Mouse (Mus musculus) embryo, embryonic 10.5 days (tissue): ENCODE measurements around the gene Ddx11.
"Not testable (repeated sequence)": the region's sequence is repeated elsewhere in the genome, so short reads cannot be mapped to it uniquely, and the experiment has no call there.

Experiments
- DNase-seq: peaks from one replicate; pipeline ENCODE4 v3.0.0-alpha.2; 2015; ENCODE audit warnings: low spot score

Ddx11 gene

DNA sequence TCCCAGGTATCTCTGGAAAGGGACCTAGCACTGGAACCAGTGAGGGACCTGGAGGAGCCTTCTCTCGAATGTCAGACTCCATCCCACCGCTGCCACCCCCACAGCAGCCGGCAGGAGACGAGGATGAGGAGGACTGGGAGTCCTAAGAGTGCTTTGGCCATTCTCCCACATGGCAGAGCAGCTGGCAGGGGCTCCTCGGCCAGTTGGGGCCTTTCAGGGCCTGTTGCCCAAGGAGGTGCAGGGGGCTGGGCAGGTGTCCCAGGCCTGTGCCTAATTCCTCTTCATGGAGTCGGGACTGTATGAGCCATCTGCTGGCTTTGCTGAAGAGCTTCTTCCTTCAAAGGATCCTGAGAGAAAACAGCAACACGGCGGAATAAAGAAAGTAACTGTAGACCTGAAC lies 4.3 kb upstream of the Ddx11 start:
- no peak for DNase-seq

DNA sequence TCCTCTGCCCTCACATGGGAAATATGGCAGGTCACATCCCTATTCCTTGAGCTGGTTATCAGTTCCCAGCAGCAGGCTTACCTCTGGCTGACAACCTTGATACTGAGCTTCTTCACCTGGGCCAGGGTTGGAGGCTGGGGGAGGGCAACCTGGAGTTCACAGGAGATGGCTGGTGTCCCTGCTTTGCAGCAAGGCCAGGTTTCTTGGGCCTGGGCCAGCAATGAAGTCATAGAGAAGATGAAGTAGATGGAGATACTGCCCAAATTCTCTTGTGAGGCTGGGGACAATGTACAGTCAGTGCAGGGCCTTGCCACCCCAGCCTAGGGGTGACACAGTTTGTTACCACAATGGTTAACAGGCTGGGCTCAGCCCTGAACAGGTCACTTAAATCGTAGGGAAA lies 2.6 kb upstream of the Ddx11 start:
- DNase-seq = no peak

DNA sequence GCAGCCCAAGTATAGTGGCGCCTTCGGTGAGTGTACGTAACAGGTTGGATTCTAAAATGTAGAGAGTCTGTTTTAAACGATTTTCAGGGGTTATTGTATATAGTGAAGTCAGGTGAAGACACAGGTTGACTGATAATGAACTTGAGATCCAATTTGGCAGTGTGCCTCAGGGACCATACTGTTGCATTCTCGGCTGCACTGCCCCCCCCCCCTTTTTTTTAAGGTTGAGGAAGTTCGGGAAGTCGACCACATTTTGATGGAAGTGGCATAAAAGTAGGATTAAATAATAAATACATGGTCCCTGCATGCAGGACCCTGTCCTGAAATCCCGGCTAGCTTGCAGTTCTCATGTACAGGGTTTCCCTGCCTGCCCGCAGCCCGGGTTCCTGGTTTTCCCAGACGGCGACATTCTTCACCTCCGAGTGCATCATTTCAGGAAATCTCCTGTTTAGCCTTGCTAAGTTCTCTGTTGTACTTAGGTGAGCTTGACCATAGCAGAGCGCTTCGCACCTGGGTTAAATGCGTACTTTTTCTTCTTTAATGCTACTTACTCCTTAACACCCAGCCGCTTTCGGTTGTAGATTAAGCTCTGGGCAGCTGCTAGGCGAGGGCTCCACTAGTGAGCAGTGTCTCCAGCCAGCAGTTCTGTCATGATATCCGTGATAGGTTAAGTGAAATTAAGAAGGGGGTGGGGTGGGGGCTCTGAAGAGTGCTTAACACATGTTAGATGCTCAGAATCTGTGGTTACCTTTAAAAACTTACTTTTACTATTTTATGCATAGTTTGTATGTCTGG lies 693 bp downstream of the Ddx11 start:
- DNase-seq = peak; percentile 61

DNA sequence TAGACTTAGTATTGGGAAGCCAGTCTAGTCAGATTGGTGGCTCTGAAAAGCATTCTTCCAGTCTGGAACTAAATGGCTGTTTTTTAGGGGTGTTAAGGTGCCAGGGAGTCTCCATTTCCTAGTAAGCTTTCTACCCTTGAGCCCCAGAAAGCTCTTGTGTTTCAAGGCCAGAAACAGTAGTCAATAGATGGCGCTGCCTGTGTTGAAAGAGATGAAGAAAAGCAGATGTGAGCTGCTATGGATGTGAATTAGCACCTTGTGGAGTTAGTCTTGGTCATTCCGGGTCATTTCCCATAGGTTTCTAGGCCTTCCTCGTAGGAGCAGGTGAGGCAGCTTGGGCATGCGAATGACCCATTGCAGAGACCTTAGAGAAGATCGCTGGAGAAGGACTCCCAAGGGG lies 1.9 kb downstream of the Ddx11 start:
- peak; percentile 41 for DNase-seq

DNA sequence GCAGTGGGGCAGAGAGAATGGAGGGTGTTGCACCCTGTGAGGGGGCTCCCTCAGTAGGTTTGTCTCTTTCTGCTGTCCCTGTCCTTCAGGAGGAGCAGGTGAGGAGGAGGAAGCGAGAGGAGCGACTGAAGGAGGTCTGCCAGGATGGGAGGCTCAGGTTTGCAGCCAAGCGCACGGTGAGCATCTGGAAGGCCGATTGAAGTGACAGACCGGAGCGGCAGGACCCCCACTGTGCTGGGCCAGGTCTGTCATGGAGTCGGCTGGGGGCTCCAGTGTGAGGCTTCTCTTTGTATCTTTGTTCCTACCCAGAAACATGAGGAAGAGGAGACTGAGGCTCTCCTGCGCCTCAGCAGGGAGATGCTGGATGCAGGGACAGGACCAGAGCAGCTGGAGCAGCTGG lies 7.1 kb downstream of the Ddx11 start:
- DNase-seq = no peak

DNA sequence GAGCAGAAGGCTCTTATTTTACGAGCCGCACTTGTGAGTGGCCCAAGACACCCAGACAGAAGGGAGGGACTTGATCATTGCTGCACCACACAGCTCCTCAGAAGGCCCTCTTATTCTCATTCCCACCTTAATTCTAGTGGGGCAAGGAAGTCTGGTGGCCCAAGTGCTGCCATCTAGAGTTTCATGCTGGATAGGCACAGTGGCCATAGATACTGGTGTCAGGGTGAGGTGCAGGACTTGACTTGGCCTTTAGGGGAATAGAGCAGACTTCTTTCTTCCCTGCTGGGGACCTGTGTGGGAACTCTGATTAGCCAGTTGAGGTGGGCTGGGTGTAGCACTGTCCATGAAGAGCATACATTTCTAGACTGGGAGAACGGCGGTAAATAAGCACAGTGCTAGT lies 7.9 kb downstream of the Ddx11 start:
- peak; percentile 30 for DNase-seq

DNA sequence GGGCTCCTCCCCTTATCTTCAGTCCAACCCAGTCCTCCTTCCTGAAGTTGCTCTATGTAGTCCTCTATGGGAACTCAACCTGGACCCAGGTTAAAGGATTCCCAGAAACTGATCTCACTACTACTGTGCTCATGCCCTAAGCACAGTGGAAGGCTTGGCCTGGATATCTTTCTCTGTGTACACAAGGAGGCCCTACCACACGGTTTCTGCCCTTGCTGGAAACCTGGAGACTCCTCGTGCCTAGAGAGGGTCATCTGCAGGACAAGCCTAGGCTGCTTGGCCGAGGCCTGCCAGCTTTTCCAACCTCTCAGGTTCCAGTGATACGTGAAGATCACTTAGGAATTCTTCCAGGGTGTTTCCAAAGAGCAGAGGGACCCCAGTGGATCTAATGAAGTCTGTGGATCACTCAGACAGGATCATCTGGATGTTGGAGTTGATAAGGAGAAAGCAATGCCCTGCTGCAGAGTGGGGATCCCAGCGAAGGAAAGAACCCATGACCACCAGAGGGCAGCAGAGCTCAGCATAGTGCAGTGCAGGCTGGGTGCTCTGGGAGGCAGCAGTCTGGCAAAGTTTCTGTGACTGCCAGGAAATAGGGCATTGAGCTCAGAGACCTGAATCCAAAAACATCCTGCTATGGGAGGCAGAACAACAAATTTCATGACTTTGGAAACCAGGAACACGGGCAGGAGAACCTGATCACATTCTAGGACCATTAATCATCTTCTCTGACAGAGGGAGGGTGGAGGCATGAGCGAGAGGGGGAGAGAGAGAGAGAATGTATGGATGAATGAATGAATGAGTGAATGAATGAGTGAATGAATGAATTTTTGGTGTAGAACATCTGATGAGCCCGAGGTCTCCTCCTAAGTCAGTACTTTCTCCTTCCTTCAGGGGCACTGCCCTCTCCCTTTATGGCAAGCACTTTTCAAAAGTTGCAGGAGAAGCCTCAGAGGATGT lies 29.7 kb downstream of the Ddx11 start:
- not testable (repeated sequence) for DNase-seq

DNA sequence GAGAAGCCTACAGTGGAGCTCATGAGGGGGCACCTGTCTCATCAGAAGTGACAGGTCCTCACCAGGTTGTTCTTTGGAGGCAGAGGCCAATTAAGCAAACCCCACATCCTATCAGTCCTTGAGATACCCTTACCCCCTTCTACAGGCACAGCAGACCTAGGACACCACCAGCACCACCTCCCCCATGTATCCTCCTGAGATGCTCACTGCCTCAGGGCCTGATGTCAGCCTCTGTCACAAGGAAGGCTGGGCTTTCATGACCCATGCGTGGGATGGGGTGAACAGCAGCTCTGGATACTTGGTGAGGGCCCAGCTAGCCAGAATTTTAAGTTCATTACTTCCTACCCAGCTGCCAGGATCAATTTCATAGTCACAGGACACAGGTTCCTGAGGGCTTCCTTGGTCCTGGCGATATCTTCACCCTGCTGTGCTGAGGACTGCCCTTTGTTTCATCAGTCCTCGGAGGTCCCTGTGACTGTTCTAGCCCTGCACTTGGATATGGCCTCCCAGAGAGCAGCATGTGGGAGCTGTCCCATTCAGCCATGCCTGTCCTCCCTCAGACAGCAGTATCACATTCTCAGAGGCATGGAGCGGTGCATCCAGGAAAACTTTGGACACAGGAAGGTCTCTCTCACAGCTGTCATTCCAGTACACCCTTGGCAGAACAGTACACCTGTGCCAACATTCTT lies 30.6 kb downstream of the Ddx11 start:
- not testable (repeated sequence) for DNase-seq

DNA sequence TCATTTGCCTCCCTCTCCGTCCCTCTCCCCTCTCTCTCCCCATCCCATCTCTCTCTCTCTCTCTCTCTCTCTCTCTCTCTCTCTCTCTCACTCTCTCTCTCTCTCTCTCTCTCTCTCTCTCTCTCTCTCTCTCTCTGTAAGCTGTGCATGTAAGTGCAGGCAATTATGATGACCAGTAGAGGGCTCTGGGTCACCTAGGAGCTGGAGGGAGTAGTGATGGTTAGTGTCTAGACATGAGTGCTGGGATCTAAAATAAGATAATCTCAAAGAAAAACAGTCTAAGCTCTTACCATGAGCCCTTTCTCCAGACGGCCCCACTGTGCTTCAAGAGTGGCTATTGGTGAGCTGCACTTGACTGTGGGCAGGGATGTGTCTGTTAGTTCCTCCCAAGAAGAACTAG lies 31.6 kb downstream of the Ddx11 start:
- DNase-seq = no peak

DNA sequence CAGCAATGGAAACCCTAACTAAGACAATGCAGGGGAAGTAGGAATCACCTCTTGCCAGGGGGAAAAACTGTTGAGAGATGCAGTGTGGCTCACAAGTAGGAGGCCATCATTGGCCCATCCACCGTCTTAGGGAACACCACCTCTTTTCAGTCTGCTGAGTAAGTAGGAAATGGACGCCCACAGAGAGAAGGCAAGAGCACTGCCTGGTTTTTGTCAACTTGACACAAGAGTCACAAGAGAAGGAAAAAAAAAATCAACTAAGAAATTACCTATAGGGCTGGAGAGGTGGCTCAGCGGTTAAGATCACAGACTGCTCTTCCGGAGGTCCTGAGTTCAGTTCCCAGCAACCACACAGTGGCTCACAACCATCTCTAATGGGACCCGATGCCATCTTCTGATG lies 35.0 kb downstream of the Ddx11 start:
- no peak for DNase-seq

DNA sequence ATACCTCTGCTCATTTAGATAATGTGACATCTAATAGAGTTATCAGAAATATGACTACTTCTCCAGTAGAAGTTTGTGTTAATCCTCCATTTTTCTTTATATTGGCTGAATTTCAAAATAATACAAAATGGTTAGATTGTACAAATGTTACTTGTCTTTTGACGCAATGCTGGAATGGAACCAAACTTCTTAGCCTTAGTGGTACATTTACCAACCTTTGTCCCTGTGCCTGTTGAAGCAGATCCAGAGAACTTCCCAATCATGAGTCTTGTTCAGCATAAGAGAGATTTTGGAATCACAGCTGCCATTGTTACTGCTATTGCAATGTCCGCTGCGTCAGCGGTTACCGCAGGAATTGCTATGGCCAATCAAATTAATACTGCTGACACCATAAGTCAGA lies 43.8 kb downstream of the Ddx11 start:
- not testable (repeated sequence) for DNase-seq

DNA sequence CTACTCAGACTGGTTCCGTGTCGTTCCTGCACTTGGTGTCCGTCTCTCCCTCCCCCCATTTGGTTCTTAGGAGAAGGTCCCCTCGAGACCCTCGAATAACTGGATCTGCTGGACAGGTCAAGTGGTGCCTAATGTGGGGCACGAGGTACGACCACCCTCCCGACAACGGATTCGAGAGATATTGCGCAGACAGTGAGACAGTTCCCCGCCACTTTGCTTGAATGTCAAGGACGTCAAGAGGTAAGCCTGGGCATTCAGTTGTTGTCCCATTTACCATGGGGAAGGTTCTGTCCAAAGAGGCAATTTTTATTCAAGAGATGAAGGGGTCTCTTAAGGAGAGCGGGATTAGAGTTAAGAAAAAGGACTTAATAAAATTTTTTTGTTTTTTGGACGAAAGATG lies 47.7 kb downstream of the Ddx11 start:
- not testable (repeated sequence) for DNase-seq

DNA sequence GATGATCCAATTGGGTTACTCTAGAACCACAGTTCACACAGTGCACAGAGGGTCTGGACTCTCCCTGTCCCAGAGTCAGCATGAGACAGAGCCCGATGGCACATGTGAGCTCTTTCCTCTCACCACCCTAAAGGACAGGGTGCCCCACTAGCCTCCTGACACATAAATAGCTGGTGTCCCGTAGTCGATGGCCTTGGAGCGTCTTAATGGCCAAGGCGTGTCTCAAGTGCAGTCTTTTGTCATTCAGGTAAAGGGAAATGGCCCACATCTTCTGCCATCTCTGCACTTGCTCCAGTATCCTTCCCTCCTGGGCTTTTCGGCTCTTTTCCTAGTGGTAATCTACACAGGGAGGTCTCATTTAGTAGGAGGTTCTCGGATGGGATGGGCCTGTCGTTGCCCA lies 67.3 kb downstream of the Ddx11 start:
- DNase-seq = no peak

DNA sequence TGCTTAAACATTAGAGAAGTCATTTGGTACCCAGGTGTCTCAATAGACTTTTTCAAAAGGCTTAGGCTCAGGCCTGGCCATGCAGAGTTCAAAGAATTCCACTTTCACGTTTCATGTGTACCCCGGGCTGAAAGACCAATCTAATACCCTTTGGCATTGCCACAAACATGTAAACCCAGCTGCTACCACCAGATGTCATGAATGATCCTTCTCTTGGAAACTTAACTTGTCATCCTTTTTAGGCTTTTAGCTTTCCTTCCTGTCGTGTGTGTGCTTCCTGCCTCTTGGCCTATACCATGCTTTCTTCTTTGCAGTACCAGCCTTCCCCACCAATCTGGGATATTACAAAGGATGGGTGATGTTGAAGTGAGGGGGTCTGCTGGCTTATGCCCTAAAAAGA lies 73.7 kb downstream of the Ddx11 start:
- DNase-seq = peak; percentile 19
